10 mouse cellular contexts compared by ENCODE assay signal in genomic region chr8:121909663-121910062, GRCm38 (mm10). TPM values are rescaled to one million over a fixed set of nuclear protein-coding genes. Genes with fewer than 3 reads are reported as not detected.
A peak's percentile ranks its signal among the peaks of the same experiment; 100 is the strongest.
DNase-seq lines count a peak whose midpoint lies in the region; ATAC-seq and TF ChIP-seq lines count a peak whose summit lies in the region.
"Had no signal": no experiment of that assay in that cellular context is flagged by ENCODE, and none has a peak within 500 bp of the region (broad histone marks: within the 10 kb centered on the region; RNA-seq: fewer than 3 reads in every experiment).

No protein-coding gene starts in this region.

- WGBS in hindbrain, postnatal 0 days = 3% methylated on average over 6 of the region's 6 CpGs

- H3K9me3 ChIP-seq in hindbrain, postnatal 0 days (ENCODE audit: low read length) = no peaks in the 10 kb centered on the region

- no peaks in the 10 kb centered on the region for H3K36me3 ChIP-seq in hindbrain, postnatal 0 days (ENCODE audit: insufficient read depth, low read length)

- no peak overlapping the region for H3K4me2 ChIP-seq in hindbrain, postnatal 0 days (ENCODE audit: low read depth, low read length)

- no peak for ATAC-seq in hindbrain, postnatal 0 days

- no peak overlapping the region for H3K4me3 ChIP-seq in hindbrain, postnatal 0 days (ENCODE audit: low read length)
- H3K4me3 ChIP-seq: erythroblast, embryonic 14.5 days had no signal

- no peaks in the 10 kb centered on the region for H3K27me3 ChIP-seq in hindbrain, postnatal 0 days (ENCODE audit: insufficient read depth, low read length)

- H3K27ac ChIP-seq in hindbrain, postnatal 0 days = no peak overlapping the region

- TF ChIP-seq CTCF in hindbrain, postnatal 0 days (IDR thresholded peaks at IDR 0.05; ENCODE audit: low read depth) = peak; percentile 83

- no peak overlapping the region for H3K9ac ChIP-seq in hindbrain, postnatal 0 days (replicated peaks; ENCODE audit: low read length)

- DNase-seq in layer of hippocampus, adult 11-12 months (ENCODE audit: low spot score) = peak; percentile 87
- no peak for DNase-seq in layer of hippocampus, adult 9-10 months (ENCODE audit: low spot score)
- peak; percentile 79 for DNase-seq in ZHBTc4 (ENCODE audit: low read depth, low spot score)
- DNase-seq in embryo, embryonic 10.5 days (ENCODE audit: low spot score) = peak; percentile 86
- peak; percentile 87 for DNase-seq in hindbrain, postnatal 0 days (ENCODE audit: low spot score)
- peak; percentile 80 for DNase-seq in liver
- peak; percentile 80 for DNase-seq in retina, postnatal 7 days (ENCODE audit: low read depth, low spot score)
- peak; percentile 59 to 78 for DNase-seq in urinary bladder, postnatal 4 days (ENCODE audit: low spot score in 2 of 2)

- H3K4me1 ChIP-seq in hindbrain, postnatal 0 days (ENCODE audit: insufficient read depth, low read length) = peaks cover 9% of the 10 kb centered on the region

RNA-seq across cellular contexts. Expression of gene Slc7a5, which starts 2.2 kb away (rescaled TPM):
- total RNA-seq in hindbrain, postnatal 0 days (2014; rRNA removed) = 148 and 163 TPM in 2 replicates
- polyA plus RNA-seq in hindbrain, postnatal 0 days (2015; fragmentation: Nextera tagmentation; extraction: Ambion mirVana) = 60.1 and 72.1 TPM in 2 replicates

RNA-seq across cellular contexts. Expression of gene Car5a, which starts 35.0 kb away (rescaled TPM):
- 0.42 TPM in 1 of 2 replicates, not detected in the other for total RNA-seq in hindbrain, postnatal 0 days (2014; rRNA removed)
- polyA plus RNA-seq in hindbrain, postnatal 0 days (2015; fragmentation: Nextera tagmentation; extraction: Ambion mirVana) = 0.23 and 0.50 TPM in 2 replicates
- total RNA-seq: neutrophil, adult 5-6 weeks had no signal

RNA-seq across cellular contexts. Expression of gene Banp, which starts 39.9 kb away (rescaled TPM):
- total RNA-seq in hindbrain, postnatal 0 days (2014; rRNA removed) = 59.7 and 62.5 TPM in 2 replicates
- polyA plus RNA-seq in hindbrain, postnatal 0 days (2015; fragmentation: Nextera tagmentation; extraction: Ambion mirVana) = 22.5 and 22.8 TPM in 2 replicates
